Mouse (Mus musculus) bone marrow macrophage, adult 2 months (primary cell): ENCODE results near the gene Tuft1.

ENCODE experiments used
- CTCF ChIP-seq: IDR thresholded peaks from 2 replicates; pipeline ENCODE4 v1.5.1; 2012; ENCODE audit warnings: low read depth, mild to moderate bottlenecking, low read length, moderate library complexity
- POLR2A ChIP-seq: IDR thresholded peaks from 2 replicates; pipeline ENCODE4 v1.6.1; 2012; ENCODE audit warnings: mild to moderate bottlenecking, low read depth, low read length, borderline replicate concordance

DNA sequence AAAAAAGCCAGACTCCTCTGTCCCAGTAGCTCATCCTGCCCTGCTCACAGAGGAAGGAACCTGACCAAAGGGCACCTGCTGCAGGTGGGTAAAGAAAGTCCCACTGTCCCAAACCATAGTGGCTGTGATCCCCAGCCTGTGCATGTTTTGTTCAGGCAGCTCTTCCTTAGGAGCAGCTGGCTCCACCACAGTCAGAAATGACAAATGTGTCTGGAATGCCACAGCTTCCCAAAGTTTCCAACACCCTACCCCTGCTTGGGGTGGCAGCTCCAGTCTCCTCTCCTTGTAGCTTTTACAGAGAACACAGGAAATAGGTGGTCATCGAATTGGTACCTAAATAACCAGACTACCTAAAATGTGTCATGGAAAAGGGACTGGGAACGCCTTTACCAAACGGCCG lies 34.4 kb downstream of the Tuft1 start:
- TF ChIP-seq POLR2A, result no peak
- no peak for TF ChIP-seq CTCF
